Mouse (Mus musculus) kidney, adult 2 months (tissue): ENCODE results near the gene 6030468B19Rik. TPM values are rescaled to one million over a fixed set of nuclear protein-coding genes. Genes with fewer than 3 reads are reported as not detected.

ENCODE experiments used
- DNase-seq: peaks from one replicate; pipeline ENCODE4 v3.0.0; 2021
- H3K27ac ChIP-seq: fragments of 200-500 bp; 2 replicates; pipeline ENCODE4 v1.5.1; 2012; ENCODE audit warnings: low read depth, low read length, control low read depth, inconsistent platforms; ENCODE audit not compliant: insufficient read depth
- H3K27me3 ChIP-seq: fragments of 200-500 bp; replicated peaks from 2 replicates; pipeline ENCODE4 v1.6.1; 2012; ENCODE audit warnings: mild to moderate bottlenecking, moderate library complexity, low read length, inconsistent platforms; ENCODE audit not compliant: control insufficient read depth, insufficient read depth
- H3K36me3 ChIP-seq: fragments of 200-500 bp; 2 replicates; pipeline ENCODE4 v1.6.1; 2012; ENCODE audit warnings: mild to moderate bottlenecking, moderate library complexity, low read length, inconsistent platforms; ENCODE audit not compliant: control insufficient read depth, insufficient read depth
- H3K4me1 ChIP-seq: fragments of 200-500 bp; 2 replicates; pipeline ENCODE4 v1.6.1; 2011; ENCODE audit warnings: low read length; ENCODE audit not compliant: control insufficient read depth, insufficient read depth
- H3K4me3 ChIP-seq: fragments of 200-500 bp; 2 replicates; pipeline ENCODE4 v1.5.1; 2011; ENCODE audit warnings: mild to moderate bottlenecking, low read depth, low read length, control low read depth; ENCODE audit not compliant: insufficient read depth
- CTCF ChIP-seq: fragments of 200-500 bp; conservative IDR thresholded peaks from 2 replicates; pipeline ENCODE4 v1.5.1; 2011; ENCODE audit warnings: low read depth, mild to moderate bottlenecking, control low read depth, low read length, moderate library complexity, mixed read lengths; ENCODE audit not compliant: insufficient read depth, insufficient read length
- POLR2A ChIP-seq: fragments of 200-500 bp; IDR thresholded peaks from one replicate; pipeline ENCODE4 v1.6.1; 2011; ENCODE audit warnings: low read depth, low read length, control low read depth
- WGBS: fragments of 180-500 bp; shearing (Covaris S2); methylation state at CpG from one replicate; pipeline ENCODE4 v1.1.7; 2018; 5-methylcytosine and 5-hydroxymethylcytosine counted together
- polyA plus RNA-seq: library from polyadenylated mRNA; depleted of rRNA; stranded (reverse); fragments of >200 nt; gene quantifications from 2 replicates; pipeline ENCODE4 v1.2.3, GENCODE M21; 2012

Gene 6030468B19Rik
- polyA plus RNA-seq, 1 experiment: 0.09 TPM

GRCm38 (mm10) chr11:117836306-117836705 is 38.8 kb downstream of the 6030468B19Rik start:
- Histone ChIP-seq H3K36me3 (no peaks in the 10 kb centered on the region), H3K27ac (no peak overlapping the region), H3K4me3 (no peak overlapping the region), H3K27me3 (no peaks in the 10 kb centered on the region), H3K4me1 (peaks cover 14% of the 10 kb centered on the region; the same call in 1 of the 2 replicates)
- no peak for TF ChIP-seq POLR2A
- no peak for TF ChIP-seq CTCF
- WGBS: 26% methylated on average over 13 of the region's 13 CpGs
- peak; percentile 68 for DNase-seq

- H3K27ac ChIP-seq: peak overlapping the region; percentile 41
- no peak for TF ChIP-seq CTCF
- no peak for TF ChIP-seq POLR2A
- no peaks in the 10 kb centered on the region for H3K36me3 ChIP-seq
- H3K4me3 ChIP-seq: no peak overlapping the region
- DNase-seq: peak; percentile 68
- no peaks in the 10 kb centered on the region for H3K27me3 ChIP-seq
- 50% methylated on average over 2 of the region's 2 CpGs for WGBS
- H3K4me1 ChIP-seq: peaks cover 14% of the 10 kb centered on the region; the same call in 1 of the 2 replicates
Observed at GRCm38 (mm10) chr11:117838572-117838971, 41.1 kb downstream of the 6030468B19Rik start.

DNA sequence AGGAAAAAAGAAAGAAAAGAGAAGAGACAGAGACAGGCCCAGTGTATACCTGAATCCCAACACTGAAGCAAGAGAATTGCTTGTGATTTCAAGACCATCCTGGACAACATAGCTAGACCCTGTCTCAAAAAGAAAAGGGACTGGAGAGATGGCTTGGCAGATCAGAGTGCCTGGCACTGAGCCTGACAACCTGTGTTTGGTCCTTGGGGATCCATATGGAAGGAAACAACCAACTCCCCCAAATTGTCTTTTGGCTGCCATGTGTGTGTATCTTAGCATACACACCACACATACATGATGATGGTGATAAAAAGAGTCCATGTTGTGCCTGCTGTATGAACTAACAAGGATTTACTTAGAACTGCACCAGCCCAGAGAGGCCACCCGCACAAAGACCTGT is 41.6 kb downstream of the 6030468B19Rik start:
- Histone ChIP-seq H3K27me3 (no peaks in the 10 kb centered on the region), H3K4me3 (no peak overlapping the region), H3K36me3 (no peaks in the 10 kb centered on the region), H3K27ac (peak overlapping the region; percentile 41), H3K4me1 (peaks cover 14% of the 10 kb centered on the region; the same call in 1 of the 2 replicates)
- TF ChIP-seq POLR2A (no peak), CTCF (no peak)
- WGBS: 100% methylated on average over 1 of the region's 1 CpGs
- DNase-seq: no peak

DNA sequence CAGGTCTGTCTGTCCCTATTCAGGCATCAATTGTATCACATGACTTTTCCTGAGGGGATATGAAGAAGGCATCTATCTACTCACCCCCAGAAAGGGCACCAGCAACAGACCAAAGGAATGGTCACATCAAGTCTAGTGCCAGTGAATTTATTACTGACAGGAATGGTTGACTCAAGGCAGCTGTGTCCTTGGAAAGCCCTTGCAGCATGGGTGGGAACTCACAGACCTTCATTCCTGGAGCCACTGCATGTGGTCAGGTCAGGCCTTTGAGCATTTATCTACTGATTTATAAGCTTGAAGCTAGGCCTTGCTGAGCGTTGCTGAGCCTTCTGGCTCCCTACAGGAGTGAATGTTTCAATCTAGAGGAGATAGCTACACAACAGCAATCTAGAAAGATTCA is 43.5 kb downstream of the 6030468B19Rik start:
- WGBS: 31% methylated on average over 1 of the region's 1 CpGs
- H3K36me3 ChIP-seq: no peaks in the 10 kb centered on the region
- no peak overlapping the region for H3K4me3 ChIP-seq
- DNase-seq: no peak
- H3K27me3 ChIP-seq: no peaks in the 10 kb centered on the region
- no peak for TF ChIP-seq CTCF
- TF ChIP-seq POLR2A: no peak
- H3K27ac ChIP-seq: no peak overlapping the region
- peaks cover 15% of the 10 kb centered on the region for H3K4me1 ChIP-seq

DNA sequence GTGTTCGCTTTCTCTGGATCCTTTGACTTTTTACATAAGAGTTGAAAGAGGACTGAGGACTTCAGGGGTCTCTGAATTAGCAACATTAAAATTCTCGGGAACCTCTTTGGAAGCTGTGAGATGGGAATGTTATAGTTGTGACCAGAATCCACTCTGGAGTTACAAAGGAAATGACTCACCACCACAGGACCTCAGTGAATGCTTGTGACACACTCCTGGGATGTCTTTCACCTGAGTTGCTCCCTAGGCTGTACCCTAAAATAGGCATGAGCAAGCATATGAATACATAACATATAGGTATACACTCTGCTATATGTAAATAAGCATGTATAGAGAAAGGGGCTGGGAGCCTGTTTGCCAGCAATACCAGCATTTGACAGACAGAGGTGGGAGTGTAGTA is 46.0 kb downstream of the 6030468B19Rik start:
- DNase-seq: no peak
- Histone ChIP-seq H3K27ac (no peak overlapping the region), H3K4me1 (peaks cover 27% of the 10 kb centered on the region), H3K27me3 (no peaks in the 10 kb centered on the region), H3K4me3 (no peak overlapping the region), H3K36me3 (no peaks in the 10 kb centered on the region)
- TF ChIP-seq CTCF: no peak
- TF ChIP-seq POLR2A: no peak
- 84% methylated on average over 2 of the region's 2 CpGs for WGBS

DNA sequence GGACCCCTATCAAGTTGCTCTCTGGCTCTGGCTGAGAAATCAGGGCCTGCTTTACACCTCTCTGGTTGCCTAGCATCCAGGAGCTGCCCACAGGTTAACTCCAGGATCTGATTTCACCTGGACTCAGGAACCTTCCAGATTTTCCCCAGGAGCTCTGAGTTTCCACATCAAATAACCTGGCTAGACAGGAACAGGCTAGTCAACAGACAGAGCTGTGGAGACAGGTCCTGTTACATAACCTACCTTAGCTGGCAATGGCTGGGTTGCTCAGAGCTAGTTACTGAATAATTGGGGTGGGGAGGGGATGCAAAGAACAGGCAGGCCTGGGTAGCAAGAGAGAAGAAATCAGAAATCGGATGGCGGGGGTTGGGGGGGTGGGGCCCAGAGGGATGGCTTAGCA is 47.5 kb downstream of the 6030468B19Rik start:
- WGBS: 34% methylated on average over 2 of the region's 2 CpGs
- Histone ChIP-seq H3K27me3 (no peaks in the 10 kb centered on the region), H3K4me1 (peaks cover 22% of the 10 kb centered on the region), H3K27ac (peak overlapping the region; percentile 97), H3K36me3 (no peaks in the 10 kb centered on the region), H3K4me3 (no peak overlapping the region)
- TF ChIP-seq CTCF (no peak), POLR2A (no peak)
- DNase-seq: peak; percentile 90

DNA sequence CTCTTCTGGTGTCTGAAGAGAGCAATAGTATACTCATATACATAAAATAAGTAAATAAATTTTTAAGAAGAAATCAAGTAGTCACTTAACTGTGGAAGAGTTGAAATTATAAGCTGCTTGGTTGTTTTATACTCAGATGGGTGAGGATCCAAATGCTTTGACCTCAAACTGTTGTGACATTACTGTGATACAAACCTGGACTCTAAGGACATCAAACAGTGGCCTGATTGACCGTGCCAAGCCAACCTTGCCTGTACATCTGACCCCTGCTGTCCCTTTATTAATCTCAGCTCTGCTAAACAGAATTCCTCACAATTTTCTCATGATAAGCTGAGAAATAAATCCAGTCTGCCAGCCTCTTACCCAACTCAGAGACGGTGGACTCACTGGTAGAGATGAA is 48.2 kb downstream of the 6030468B19Rik start:
- H3K4me1 ChIP-seq: peaks cover 22% of the 10 kb centered on the region
- 53% methylated on average over 2 of the region's 2 CpGs for WGBS
- peak; percentile 23 for DNase-seq
- H3K27ac ChIP-seq: peak overlapping the region; percentile 76; the same call in 1 of the 2 replicates
- no peaks in the 10 kb centered on the region for H3K36me3 ChIP-seq
- H3K27me3 ChIP-seq: no peaks in the 10 kb centered on the region
- TF ChIP-seq CTCF (no peak), POLR2A (no peak)
- no peak overlapping the region for H3K4me3 ChIP-seq

DNA sequence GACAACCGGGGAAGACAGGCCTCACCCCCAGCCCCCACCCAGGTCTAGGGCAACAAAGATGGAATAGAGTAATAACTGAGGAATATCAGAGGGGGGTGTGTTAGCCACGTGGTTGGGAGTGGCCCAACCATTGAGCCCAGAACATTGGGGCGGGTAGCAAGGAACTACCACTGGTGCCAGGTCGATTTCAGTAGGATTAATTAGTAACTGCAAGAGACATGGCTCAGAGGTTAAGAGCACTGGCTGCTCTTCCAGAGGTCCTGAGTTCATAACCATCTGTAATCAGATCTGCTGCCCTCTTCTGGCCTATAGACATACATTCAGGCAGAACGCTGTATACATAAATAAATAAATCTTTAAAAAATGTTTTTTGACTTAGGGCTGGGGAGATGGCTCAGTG is 49.2 kb downstream of the 6030468B19Rik start:
- Histone ChIP-seq H3K36me3 (no peaks in the 10 kb centered on the region), H3K4me3 (no peak overlapping the region), H3K27me3 (no peaks in the 10 kb centered on the region), H3K27ac (peak overlapping the region; percentile 88), H3K4me1 (peaks cover 22% of the 10 kb centered on the region)
- WGBS: 29% methylated on average over 5 of the region's 5 CpGs
- TF ChIP-seq POLR2A: no peak
- TF ChIP-seq CTCF: 0 out of 2 replicates have a peak, but pooled peaks have one; percentile 12
- DNase-seq: peak; percentile 90
